Mouse (Mus musculus) forebrain, embryonic 12.5 days (tissue): ENCODE data around the gene Fmo5. TPM values are rescaled to one million over a fixed set of nuclear protein-coding genes. Genes with fewer than 3 reads are reported as not detected.

Source experiments
- ATAC-seq: fragments of 200-750 bp; cut with Nextera tagmentation; 2 replicates; pipeline ENCODE4 v1.8.0; 2017; ENCODE audit warnings: moderate TSS enrichment; ENCODE audit not compliant: low FRiP score
- H3K27ac ChIP-seq: fragments of 300-500 bp; sonication (generic); 2 replicates; pipeline ENCODE4 v1.5.1; 2016; ENCODE audit warnings: mild to moderate bottlenecking
- H3K27me3 ChIP-seq: fragments of 300-500 bp; sonication (generic); 2 replicates; pipeline ENCODE4 v1.6.1; 2016; ENCODE audit warnings: mild to moderate bottlenecking
- H3K36me3 ChIP-seq: fragments of 300-500 bp; sonication (generic); replicated peaks from 2 replicates; pipeline ENCODE4 v1.6.1; 2016; ENCODE audit warnings: mild to moderate bottlenecking
- H3K4me1 ChIP-seq: fragments of 300-500 bp; sonication (generic); 2 replicates; pipeline ENCODE4 v1.6.1; 2016
- H3K4me2 ChIP-seq: fragments of 300-500 bp; sonication (generic); 2 replicates; pipeline ENCODE4 v1.6.1; 2016; ENCODE audit warnings: mild to moderate bottlenecking, moderate library complexity
- H3K4me3 ChIP-seq: fragments of 300-500 bp; sonication (generic); replicated peaks from 2 replicates; pipeline ENCODE4 v1.5.1; 2016; ENCODE audit warnings: mild to moderate bottlenecking
- H3K9ac ChIP-seq: fragments of 300-500 bp; sonication (generic); 2 replicates; pipeline ENCODE4 v1.6.1; 2016; ENCODE audit warnings: mild to moderate bottlenecking
- H3K9me3 ChIP-seq: fragments of 300-500 bp; sonication (generic); 2 replicates; pipeline ENCODE4 v1.6.1; 2016
- WGBS: fragments of 180-500 bp; shearing (Covaris S2); methylation state at CpG from one replicate; pipeline ENCODE4 v1.1.7; 2016; 5-methylcytosine and 5-hydroxymethylcytosine counted together
- polyA plus RNA-seq: library from polyadenylated mRNA; unstranded; fragments of >200 nt; fragmentation: Nextera tagmentation; extraction: Ambion mirVana; gene quantifications from 2 replicates; pipeline ENCODE4 v1.2.1, GENCODE M21; 2016

Gene Fmo5
- polyA plus RNA-seq, 1 experiment from 2014 or later, result 0.42 TPM

DNA sequence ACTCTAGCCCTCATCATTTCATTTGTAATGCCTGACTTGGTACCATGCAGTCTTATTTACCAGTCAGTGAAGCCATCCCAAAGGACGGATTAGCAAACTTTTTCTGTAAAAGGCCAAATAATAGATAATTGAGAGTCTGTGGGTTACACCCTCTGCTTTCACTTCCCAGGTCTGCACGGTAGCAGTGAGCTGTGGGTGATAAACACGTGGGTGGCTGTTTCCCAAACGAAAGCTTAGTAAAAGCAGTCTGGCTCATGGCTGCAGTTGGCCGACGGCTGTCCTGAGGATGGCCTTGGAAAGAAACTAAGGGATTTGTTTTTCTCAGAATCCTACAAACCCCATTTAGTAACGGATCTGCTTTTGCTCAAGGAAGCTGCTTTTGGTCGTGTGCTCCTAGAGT, 32.6 kb downstream of the Fmo5 start:
- 74% methylated on average over 8 of the region's 8 CpGs for WGBS
- ATAC-seq, result no peak

DNA sequence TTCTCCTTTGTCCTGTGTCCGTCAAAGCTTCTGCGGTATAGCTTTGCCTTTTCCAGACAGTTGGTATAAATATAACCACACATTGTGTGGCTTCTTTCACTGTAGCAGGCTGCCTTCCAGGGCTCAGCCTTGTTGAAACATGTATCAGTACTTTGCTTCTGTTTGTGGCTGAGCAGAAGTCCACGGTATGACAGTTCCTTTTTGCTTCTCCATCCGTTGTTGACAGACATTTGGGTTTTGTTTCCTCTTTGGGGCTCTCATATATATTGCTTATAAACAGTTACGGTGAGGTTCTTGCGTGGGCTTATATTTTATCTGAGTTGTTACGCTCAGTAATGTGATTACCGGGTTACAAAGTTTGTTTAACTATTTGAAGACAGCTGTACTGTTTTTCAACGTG, 36.9 kb downstream of the Fmo5 start:
- Histone ChIP-seq H3K36me3 (peaks cover 42% of the 10 kb centered on the region), H3K9ac (no peak overlapping the region)

More for the DNA sequence above, 32.6 kb downstream of the Fmo5 start:
- Histone ChIP-seq H3K4me2 (no peak overlapping the region), H3K4me3 (no peak overlapping the region), H3K9me3 (no peaks in the 10 kb centered on the region), H3K27me3 (no peaks in the 10 kb centered on the region), H3K4me1 (peaks cover 12% of the 10 kb centered on the region), H3K27ac (no peak overlapping the region), H3K36me3 (peaks cover 20% of the 10 kb centered on the region), H3K9ac (no peak overlapping the region)

DNA sequence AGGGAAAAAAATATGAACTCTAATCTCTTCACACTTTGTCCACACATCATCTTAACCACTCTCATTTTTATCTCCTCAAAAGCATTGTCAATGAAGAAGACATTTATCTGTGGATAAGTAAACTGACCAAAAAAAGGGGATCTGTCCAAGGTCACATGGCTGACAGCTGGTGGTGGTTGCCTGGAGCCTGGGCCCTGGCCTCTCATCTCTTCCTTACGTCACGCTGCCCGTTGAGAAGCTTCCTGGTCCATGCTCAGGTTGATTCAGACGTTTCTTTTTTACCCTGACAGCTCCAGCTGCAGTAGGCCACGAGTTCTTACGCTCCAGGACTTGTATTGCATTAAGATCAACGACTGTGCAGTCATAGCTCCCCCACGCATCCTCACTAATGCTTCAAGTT, 37.5 kb downstream of the Fmo5 start:
- Histone ChIP-seq H3K4me3 (no peak overlapping the region), H3K4me2 (no peak overlapping the region), H3K27ac (no peak overlapping the region), H3K36me3 (peaks cover 44% of the 10 kb centered on the region), H3K4me1 (no peaks in the 10 kb centered on the region), H3K9me3 (no peaks in the 10 kb centered on the region), H3K9ac (no peak overlapping the region), H3K27me3 (no peaks in the 10 kb centered on the region)
- ATAC-seq, result no peak
- 82% methylated on average over 8 of the region's 8 CpGs for WGBS

More for the DNA sequence above, 36.9 kb downstream of the Fmo5 start:
- WGBS, result 94% methylated on average over 9 of the region's 9 CpGs
- H3K9me3 ChIP-seq, result no peaks in the 10 kb centered on the region
- no peaks in the 10 kb centered on the region for H3K27me3 ChIP-seq
- H3K4me3 ChIP-seq, result no peak overlapping the region
- H3K4me2 ChIP-seq, result no peak overlapping the region
- no peak for ATAC-seq
- H3K4me1 ChIP-seq, result no peaks in the 10 kb centered on the region
- H3K27ac ChIP-seq, result no peak overlapping the region

DNA sequence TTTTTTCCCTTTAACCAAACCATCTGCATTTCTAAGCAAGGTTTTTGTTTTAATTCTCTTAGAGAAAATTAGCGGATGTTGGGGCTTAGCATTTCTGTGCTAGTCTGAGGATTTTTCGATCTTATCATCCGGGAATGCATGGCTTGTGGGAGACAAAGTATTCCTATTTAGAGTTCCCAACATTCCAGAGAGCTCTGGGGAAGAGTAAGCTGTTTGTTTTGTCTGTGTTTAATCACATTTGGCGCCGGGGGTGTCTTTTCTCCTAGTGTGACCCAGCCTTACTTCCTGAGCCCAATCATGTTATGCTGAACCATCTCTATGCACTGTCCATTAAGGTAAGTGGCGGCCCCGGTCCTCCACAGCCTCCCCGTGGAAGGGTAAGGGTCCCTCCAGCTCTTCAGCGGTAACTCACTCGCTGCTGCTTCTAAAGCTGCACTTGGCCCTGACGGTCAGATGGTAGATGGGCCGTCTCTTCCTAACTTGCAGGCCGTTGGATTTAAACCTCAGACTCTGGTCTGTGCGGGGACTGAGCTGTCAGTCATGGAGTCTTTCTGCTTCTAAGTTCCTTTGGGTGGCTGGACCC, 38.6 kb downstream of the Fmo5 start:
- no peaks in the 10 kb centered on the region for H3K9me3 ChIP-seq
- H3K27ac ChIP-seq, result no peak overlapping the region
- H3K36me3 ChIP-seq, result peaks cover 46% of the 10 kb centered on the region
- no peak overlapping the region for H3K4me2 ChIP-seq
- 85% methylated on average over 14 of the region's 14 CpGs for WGBS
- H3K4me3 ChIP-seq, result no peak overlapping the region
- H3K9ac ChIP-seq, result no peak overlapping the region
- ATAC-seq, result no peak
- no peaks in the 10 kb centered on the region for H3K27me3 ChIP-seq
- no peaks in the 10 kb centered on the region for H3K4me1 ChIP-seq

DNA sequence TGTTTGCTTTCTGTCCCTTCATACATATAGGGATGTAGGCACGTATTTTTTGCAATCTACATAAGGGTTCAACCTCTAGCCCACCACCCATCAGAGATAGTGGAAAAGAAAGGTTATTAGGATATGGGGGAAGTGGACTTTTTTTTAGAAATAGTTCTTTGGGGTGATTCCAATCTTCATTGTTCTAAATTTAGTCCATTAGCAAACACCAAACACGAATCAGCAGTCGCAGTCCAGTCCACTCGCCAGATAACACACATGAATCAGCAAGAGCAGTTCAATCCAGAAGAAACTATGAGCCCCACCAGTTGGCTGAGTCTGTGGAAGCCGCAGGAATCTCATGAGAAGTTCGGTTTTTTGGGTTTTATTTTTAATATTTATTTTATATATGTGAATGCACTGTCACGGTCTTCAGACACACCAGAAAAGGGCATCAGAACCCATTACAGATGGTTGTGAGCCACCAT, 46.1 kb downstream of the Fmo5 start, which contains the start of gene Gm17651:
TSS of gene Gm17651 (minus strand) at position 51 of the 467 bp plus-strand sequence.
- peaks cover 11% of the 10 kb centered on the region for H3K36me3 ChIP-seq
- no peak within 1 kb of the TSS for H3K4me3 ChIP-seq
- no peaks in the 10 kb centered on the region for H3K9me3 ChIP-seq
- peaks cover 6% of the 10 kb centered on the region; the same call in 1 of the 2 replicates for H3K27me3 ChIP-seq
- H3K4me2 ChIP-seq, result no peak within 1 kb of the TSS
- WGBS, result 90% methylated on average over 7 of the region's 7 CpGs
- no peak within 1 kb of the TSS for H3K27ac ChIP-seq
- no peak for ATAC-seq
- H3K4me1 ChIP-seq, result no peaks in the 10 kb centered on the region
- no peak within 1 kb of the TSS for H3K9ac ChIP-seq

DNA sequence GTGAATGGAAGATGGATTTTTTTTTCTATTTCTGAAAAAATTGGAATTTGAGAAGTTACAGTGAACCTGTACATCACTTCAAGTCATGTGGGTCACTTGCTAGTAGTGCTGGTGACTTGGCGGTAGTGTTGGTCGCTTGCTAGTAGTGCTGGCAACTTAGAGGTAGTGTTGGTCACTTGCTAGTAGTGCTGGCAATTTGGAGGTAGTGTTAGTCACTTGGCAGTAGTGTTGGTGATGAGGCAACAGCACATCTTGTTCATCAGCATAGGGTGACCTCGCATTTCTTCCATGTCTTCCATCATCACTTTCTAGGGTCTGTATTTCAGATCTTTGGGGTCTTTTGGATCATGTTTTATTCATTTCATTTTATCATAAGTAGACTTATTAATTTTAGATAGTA, 47.5 kb downstream of the Fmo5 start:
- no peak overlapping the region for H3K9ac ChIP-seq
- H3K27me3 ChIP-seq, result peaks cover 18% of the 10 kb centered on the region
- H3K27ac ChIP-seq, result no peak overlapping the region
- H3K9me3 ChIP-seq, result no peaks in the 10 kb centered on the region
- 0 out of 2 replicates have a peak, but pooled peaks cover 2% of the 10 kb centered on the region for H3K36me3 ChIP-seq
- H3K4me1 ChIP-seq, result peaks cover 6% of the 10 kb centered on the region
- WGBS, result 92% methylated on average over 3 of the region's 3 CpGs
- no peak overlapping the region for H3K4me3 ChIP-seq
- ATAC-seq, result no peak
- H3K4me2 ChIP-seq, result no peak overlapping the region

DNA sequence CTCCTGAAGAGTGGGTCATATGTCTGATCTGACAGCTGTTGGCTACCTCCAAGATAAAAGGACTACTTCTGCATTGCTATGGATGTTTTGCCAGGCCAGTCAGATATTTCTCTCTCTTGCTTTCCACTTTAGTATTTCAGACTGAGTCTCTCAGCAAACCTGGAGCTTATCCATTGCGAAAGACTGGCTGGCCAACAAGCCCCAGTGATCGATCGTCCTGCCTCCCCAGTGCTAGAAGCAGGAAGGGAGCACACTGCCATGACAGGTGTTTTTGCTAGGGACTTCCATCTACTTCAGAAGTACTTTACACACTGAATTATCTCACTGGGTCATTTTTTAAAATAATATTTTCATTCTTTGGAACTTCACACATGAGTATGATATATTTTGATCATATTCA, 49.8 kb downstream of the Fmo5 start:
- H3K27me3 ChIP-seq, result peaks cover 40% of the 10 kb centered on the region
- peaks cover 17% of the 10 kb centered on the region for H3K4me1 ChIP-seq
- H3K27ac ChIP-seq, result no peak overlapping the region
- H3K9me3 ChIP-seq, result no peaks in the 10 kb centered on the region
- 96% methylated on average over 3 of the region's 3 CpGs for WGBS
- H3K9ac ChIP-seq, result no peak overlapping the region
- H3K36me3 ChIP-seq, result no peaks in the 10 kb centered on the region
- no peak for ATAC-seq
- H3K4me3 ChIP-seq, result no peak overlapping the region
- no peak overlapping the region for H3K4me2 ChIP-seq

DNA sequence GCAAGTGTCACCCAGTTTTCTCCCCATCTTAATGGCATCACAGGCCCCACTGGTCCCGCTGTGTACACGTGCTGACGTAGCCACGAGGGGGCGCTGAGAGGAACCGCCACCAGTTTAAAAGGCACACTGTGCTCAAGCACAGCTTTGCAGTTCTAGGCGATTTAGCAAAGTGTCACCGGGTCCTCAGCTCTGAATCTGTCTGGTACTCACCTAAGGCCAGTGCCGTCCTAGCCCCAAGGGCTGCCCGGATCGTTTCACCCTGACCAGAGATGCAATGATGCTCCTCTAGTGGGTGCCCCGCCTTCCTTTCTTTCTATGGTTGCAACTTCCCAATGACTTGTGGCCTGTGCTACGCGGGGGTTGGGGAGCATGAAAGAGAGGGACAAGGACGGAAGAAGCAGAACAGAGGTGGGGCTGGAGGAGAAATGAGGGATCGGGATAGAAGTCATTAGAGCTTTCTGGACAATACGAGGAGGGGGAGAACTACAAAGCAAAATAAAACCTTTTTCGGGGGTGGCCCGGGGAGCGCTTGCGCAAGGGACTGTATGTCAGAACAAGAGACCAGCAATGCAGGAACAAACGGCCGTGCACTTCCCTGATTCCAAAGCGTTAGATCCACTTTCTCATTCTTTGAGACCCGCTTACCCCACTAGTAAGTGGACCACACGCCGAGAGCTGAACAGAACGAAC, 52.2 kb downstream of the Fmo5 start:
- 1% methylated on average over 28 of the region's 28 CpGs for WGBS
- H3K27me3 ChIP-seq, result peaks cover 53% of the 10 kb centered on the region
- no peaks in the 10 kb centered on the region for H3K36me3 ChIP-seq
- H3K4me3 ChIP-seq, result peak overlapping the region; percentile 39
- peak; percentile 85 for ATAC-seq
- H3K9me3 ChIP-seq, result no peaks in the 10 kb centered on the region
- H3K4me2 ChIP-seq, result peak overlapping the region; percentile 67
- peaks cover 28% of the 10 kb centered on the region for H3K4me1 ChIP-seq
- H3K27ac ChIP-seq, result no peak overlapping the region
- H3K9ac ChIP-seq, result no peak overlapping the region

DNA sequence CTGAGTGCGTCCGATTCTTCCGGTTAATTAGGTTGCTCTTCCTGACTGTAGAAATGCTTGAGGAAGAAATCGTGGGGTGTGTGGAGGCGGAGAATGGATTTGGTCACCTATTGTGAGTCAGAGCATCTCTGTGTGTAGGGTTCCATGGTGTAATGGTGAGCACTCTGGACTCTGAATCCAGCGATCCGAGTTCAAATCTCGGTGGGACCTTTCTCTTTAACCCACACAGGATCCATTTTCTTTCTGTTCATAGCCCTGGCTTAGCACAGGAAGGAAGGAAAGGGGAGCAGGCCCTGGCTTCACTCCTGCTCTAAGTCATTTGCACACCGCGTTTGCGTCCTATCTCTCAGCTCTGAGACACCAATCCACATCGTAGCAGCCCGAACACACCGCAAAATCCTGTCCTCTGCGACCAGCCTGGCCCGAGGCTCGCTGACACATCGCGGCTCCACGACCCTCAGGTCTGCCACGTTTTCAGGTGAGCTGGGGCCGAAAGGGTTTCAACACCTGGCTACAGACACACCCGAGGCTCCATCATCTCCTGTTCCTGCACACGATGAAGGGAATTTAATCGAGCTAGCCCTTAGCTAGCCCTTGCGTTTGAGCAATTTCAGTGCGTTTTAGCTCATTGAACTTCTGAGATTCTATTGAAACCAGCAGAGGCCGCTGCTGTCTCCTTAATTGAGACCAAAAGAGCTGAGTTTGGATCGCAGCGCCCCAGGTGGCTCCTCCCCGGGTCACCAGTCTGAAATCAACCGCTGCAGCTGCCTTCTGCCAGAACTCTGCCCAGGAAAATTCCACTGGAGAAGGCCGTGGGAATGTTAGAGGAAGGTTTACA, 52.9 kb downstream of the Fmo5 start:
- H3K9ac ChIP-seq, result peak overlapping the region; percentile 46; the same call in 1 of the 2 replicates
- H3K4me2 ChIP-seq, result peak overlapping the region; percentile 67
- H3K4me1 ChIP-seq, result peaks cover 28% of the 10 kb centered on the region
- no peaks in the 10 kb centered on the region for H3K9me3 ChIP-seq
- peak; percentile 27; the same call in 1 of the 2 replicates for ATAC-seq
- under 1% methylated on average over 33 of the region's 33 CpGs for WGBS
- peaks cover 59% of the 10 kb centered on the region for H3K27me3 ChIP-seq
- H3K4me3 ChIP-seq, result peak overlapping the region; percentile 39
- no peaks in the 10 kb centered on the region for H3K36me3 ChIP-seq
- H3K27ac ChIP-seq, result no peak overlapping the region

DNA sequence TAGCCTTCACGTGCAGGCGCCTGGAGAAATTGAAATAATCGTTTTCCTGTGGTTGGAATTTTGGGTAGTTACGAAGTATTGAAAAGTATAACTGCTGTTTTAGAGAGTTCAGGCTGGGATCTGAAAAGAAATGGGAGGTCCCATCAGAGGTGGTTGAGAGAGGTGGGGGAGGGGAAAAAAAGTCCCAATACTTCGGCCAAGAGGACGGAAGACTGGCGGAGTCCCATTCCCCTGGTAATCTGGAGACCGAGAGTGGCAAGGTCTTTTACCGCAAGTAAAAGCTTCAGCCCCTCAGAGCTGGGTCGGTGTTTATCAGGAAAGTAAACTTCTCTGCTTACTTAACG, 53.5 kb downstream of the Fmo5 start:
- Histone ChIP-seq H3K4me3 (peak overlapping the region; percentile 39), H3K4me1 (peaks cover 28% of the 10 kb centered on the region), H3K9ac (0 out of 2 replicates have a peak overlapping the region, but pooled peaks have one; percentile 46), H3K9me3 (no peaks in the 10 kb centered on the region), H3K36me3 (no peaks in the 10 kb centered on the region), H3K27me3 (peaks cover 62% of the 10 kb centered on the region), H3K4me2 (peak overlapping the region; percentile 67), H3K27ac (no peak overlapping the region)
- 3% methylated on average over 11 of the region's 11 CpGs for WGBS
- ATAC-seq, result no peak

DNA sequence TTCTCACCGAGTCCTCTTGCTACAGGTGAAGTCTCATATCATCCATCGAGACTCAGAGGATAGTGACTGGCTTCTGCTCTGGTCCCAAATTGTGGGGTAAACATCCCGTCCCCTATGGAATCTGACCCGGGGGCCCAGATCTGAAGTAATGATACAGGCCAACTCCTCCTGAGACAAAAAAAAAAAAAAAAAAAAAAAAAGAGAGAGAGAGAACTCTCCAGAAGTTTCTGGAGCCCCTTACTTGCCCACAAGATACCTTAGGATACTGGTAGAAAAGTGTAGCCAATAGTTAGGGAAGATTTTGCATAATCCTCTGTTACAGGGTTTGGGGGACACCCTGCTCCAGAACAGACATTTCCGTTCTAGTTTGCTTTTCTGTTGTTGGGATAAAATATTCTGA, 54.0 kb downstream of the Fmo5 start:
- Histone ChIP-seq H3K36me3 (no peaks in the 10 kb centered on the region), H3K9me3 (no peaks in the 10 kb centered on the region), H3K4me3 (no peak overlapping the region), H3K27ac (no peak overlapping the region), H3K9ac (no peak overlapping the region), H3K27me3 (peaks cover 62% of the 10 kb centered on the region), H3K4me2 (peak overlapping the region; percentile 67), H3K4me1 (peaks cover 28% of the 10 kb centered on the region)
- ATAC-seq, result no peak
- 23% methylated on average over 5 of the region's 5 CpGs for WGBS

DNA sequence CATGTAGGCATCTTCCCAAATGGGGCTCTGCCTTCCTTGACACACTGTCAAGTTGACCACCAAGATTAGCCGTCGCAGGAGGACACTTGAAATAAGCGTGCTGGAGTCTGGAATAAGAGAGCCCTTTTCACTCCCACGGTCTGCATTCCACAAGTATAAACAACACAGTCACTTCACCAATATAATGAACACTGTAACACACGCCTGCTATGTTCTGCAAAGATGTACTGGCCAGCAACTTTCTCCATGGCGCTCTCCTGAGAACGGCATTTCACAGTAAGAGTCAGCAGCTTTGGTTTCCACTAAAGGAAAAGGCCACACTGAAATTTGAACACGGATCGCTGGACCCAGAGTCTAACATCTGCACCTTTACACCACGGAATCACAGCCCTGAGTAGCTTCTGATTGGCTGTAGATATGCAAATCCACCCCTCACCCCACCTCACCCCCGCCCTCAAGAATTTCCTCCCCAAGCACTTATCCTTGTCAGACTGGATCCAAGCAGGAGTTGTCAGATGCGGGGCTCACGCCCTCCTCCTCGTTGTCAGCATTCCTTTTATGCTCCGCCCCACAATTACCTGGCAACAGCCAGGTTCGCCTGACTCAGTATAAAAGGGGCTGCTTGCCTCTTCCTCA, 55.1 kb downstream of the Fmo5 start:
- WGBS, result 4% methylated on average over 16 of the region's 16 CpGs
- Histone ChIP-seq H3K27ac (no peak overlapping the region), H3K4me1 (peaks cover 28% of the 10 kb centered on the region), H3K9ac (no peak overlapping the region), H3K27me3 (peaks cover 61% of the 10 kb centered on the region), H3K36me3 (no peaks in the 10 kb centered on the region), H3K4me2 (peak overlapping the region; percentile 18), H3K4me3 (no peak overlapping the region), H3K9me3 (no peaks in the 10 kb centered on the region)
- no peak for ATAC-seq
